Mouse (Mus musculus) inflammation-experienced regulatory T-cells, adult 6 months (primary cell): ENCODE results near the gene Slc9a3r1. TPM values are rescaled to one million over a fixed set of nuclear protein-coding genes. Genes with fewer than 3 reads are reported as not detected.

Experiments used
- ATAC-seq: one replicate; pipeline ENCODE4 v1.8.0; 2017
- polyA plus RNA-seq, 3 experiments: library from polyadenylated mRNA; unstranded; fragments of 100-300 nt; shearing (Covaris generic); gene quantifications; one replicate each; pipeline ENCODE4 v1.2.1; 2017

Slc9a3r1 gene
- 100 to 1,000 TPM; 137 to 172 (median 165) TPM for polyA plus RNA-seq

GRCm38 (mm10) chr11:115162832-115163480 is at the start of gene Slc9a3r1:
Gene Slc9a3r1, plus strand, starts transcription at chr11:115163341.
- ATAC-seq = peak; percentile 89

- ATAC-seq = no peak
Observed at GRCm38 (mm10) chr11:115119409-115119808, 43.7 kb upstream of the Slc9a3r1 start.

- peak; percentile 80 for ATAC-seq
Observed at GRCm38 (mm10) chr11:115128483-115128882, 34.7 kb upstream of the Slc9a3r1 start.

- no peak for ATAC-seq
Observed at GRCm38 (mm10) chr11:115129508-115130126, 33.5 kb upstream of the Slc9a3r1 start.

DNA sequence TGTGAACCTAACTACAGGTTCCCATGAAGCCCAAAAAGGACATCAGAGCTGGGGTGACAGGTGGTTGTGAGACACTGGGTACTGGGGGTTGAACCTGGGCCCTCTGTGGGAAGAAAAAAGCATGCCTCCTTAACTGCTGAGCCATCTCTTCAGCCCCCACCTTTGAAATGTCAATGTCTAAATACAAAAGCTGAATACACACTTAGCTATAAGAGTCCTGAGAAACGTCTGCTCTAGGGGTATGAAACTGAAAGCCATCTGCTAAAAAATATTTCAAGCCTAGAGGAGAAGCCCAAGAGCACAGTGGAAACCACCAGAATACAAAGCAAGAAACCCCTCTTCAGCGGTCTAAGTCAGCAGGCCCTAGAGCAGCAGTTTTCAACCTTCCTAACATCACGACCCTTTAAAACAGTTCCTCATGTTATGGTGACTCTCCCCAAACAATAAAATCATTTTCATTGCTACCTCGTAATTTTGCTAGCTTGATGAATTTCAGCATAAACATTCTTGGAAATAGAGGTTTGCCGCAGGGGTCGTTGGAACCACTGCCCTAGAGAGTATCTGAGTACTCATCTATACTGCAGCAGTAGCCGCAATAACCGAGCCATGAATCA is 31.3 kb upstream of the Slc9a3r1 start:
- peak; percentile 13 for ATAC-seq

DNA sequence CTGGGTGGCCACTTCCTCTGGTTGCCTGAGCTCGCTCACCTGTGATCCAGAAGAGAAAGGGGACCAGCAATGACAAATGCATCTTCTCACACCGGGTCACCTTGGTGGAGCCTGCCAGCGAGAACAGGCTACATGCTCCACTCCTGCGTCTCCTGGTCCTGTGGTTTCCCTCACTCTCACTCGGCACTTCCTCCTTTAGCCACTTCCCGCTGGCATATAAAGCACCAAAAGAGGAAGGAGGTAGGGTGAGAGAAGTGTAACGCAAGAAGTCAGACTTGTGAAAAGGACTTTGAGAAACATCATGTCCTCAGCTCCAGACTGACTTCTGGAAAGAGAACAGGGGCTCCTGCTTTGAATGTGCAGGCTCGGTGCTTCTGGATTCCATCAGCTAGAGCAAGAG is 29.3 kb upstream of the Slc9a3r1 start, which contains the start of gene Cd300lf:
TSS of gene Cd300lf (minus strand) at position 193 of the 400 bp plus-strand sequence.
- ATAC-seq = peak; percentile 41

GRCm38 (mm10) chr11:115138597-115139262 is 24.4 kb upstream of the Slc9a3r1 start:
- ATAC-seq = peak; percentile 78

DNA sequence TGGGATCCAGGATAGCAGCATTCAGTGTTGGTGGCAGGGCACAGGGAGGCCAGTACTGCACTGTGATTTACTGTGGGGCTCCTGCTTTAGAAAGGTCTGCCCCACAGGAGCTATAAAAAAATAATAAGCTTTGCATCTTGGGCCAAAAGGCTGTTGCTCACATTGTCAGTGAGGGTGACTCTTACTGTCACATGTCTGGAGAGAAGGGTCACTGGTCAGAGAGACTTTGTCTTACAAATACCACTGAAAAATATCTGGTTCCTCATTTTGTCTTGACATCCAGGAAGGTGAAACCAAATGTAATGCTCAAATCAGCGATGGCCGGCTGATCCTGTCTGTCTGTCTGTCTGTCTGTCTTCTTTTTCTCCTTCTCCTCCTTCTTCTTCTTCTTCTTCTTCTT is 21.2 kb upstream of the Slc9a3r1 start:
- ATAC-seq = no peak

DNA sequence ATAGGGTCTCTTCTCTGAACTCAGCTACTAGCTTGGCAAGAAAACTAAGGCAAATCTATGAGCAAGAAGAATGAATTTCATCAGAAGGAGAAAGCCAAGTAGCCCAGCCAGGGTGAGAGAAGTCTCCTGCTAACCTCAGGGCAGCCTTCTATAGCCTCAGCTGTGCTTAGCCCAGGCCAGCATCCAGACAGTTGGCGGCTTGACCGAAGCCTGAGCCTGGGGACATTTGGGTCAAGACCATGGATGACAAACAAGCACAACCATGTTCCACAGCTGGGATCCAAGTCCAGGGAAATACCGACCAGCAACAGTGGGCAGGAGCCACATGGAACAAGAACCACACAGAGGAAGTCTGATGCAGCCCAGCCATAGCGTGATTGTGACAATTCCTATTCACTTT is 15.3 kb upstream of the Slc9a3r1 start:
- no peak for ATAC-seq

GRCm38 (mm10) chr11:115150741-115151254 is 12.3 kb upstream of the Slc9a3r1 start:
- peak; percentile 4 for ATAC-seq

DNA sequence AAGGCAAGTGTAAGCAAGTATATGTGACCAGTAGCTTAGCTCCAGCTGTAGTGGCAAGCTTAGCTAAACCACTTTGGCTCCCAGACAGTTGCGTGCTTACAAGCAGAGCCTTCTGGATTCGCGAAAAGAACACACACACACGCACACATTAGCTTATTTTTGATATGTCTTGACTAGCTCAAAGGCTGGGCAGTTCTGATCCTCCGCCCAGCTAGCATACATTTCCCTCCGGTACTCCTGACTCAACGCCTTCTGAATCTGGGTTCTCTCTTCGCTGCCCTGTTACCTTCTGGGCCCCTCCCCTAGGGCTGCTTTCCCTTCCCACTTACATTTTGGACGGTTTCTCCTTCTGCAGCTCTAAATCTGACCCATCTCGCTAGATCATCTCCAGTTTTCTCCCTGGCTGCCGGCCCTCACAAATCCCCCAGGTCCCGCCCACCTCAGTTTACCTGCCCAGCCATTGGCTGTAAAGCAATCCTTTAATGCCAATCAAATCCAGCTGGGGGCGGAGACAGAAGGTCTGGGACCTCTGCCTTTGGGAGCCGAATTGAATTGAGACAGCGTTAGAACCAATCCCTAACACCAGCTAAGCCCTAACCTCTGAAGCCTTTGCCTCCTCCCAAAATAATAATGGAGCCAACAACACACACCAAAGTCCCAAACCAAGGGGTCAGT is 11.2 kb upstream of the Slc9a3r1 start:
- no peak for ATAC-seq

- no peak for ATAC-seq
Observed at GRCm38 (mm10) chr11:115153088-115153487, 10.1 kb upstream of the Slc9a3r1 start.

GRCm38 (mm10) chr11:115153699-115154292 is 9.3 kb upstream of the Slc9a3r1 start:
- ATAC-seq = peak; percentile 78

DNA sequence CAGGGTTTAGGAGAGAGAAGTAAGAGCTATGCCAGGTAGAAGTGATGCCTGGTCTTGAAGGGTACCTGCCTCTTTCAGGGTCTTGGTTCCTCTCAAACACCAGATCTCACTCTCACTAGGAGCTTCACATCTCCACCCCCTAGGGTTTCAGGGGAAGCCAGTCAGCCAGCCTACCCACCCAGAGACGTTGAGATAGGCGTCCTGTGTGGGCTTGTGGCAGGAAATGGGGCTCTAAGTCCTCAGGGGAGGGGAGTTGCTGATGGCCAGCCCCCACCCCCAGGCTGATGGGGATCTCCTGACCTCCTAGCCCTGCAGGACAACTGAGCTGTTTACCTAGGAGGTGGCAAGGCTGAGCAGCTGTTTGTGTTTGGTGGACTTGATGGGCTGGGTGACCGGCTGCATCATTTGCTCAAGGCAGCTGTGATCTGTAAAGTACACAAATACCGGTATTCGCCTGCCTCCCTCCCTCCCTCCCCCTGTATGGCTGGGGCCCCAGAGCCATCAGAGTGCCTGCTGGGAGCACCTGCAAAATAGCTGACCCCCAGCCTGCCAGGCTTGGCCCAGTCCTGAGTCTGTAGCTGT is 8.0 kb upstream of the Slc9a3r1 start:
- ATAC-seq = no peak

DNA sequence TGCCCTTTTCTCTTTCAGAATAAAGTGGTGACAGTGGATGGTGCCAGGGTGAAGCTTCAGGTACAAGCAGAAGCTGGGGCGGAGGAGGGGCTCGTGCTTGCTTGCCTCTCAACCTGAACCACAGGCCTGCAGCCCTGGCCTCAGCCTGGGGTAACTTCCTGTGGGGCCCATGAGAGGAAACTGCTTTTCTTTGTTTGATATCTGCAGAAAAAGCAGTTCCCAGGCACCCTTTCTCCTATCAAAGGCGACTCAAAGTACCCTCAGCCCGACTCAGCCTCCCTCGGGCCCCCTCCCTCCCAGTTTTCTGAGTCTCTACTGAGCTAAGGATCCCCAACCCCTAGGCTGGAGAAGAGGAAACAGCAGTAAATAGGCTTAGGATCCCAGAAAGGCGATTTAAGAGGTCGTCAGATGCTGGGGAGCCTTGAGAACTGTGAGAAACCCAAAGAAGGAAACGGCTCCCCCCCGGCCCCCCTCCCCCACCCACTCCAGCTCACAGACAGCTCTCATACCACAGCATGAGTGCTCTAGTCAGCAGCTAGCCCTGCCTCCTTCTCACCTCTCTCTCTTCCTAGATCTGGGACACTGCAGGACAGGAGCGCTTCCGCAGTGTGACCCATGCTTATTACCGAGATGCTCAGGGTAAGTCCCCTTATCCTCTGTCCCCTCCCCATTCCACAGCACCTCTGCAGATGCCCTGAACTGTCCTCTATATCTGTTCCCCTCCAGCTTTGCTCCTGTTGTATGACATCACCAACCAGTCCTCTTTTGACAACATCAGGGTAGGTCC is 5.0 kb upstream of the Slc9a3r1 start:
- peak; percentile 53 for ATAC-seq

DNA sequence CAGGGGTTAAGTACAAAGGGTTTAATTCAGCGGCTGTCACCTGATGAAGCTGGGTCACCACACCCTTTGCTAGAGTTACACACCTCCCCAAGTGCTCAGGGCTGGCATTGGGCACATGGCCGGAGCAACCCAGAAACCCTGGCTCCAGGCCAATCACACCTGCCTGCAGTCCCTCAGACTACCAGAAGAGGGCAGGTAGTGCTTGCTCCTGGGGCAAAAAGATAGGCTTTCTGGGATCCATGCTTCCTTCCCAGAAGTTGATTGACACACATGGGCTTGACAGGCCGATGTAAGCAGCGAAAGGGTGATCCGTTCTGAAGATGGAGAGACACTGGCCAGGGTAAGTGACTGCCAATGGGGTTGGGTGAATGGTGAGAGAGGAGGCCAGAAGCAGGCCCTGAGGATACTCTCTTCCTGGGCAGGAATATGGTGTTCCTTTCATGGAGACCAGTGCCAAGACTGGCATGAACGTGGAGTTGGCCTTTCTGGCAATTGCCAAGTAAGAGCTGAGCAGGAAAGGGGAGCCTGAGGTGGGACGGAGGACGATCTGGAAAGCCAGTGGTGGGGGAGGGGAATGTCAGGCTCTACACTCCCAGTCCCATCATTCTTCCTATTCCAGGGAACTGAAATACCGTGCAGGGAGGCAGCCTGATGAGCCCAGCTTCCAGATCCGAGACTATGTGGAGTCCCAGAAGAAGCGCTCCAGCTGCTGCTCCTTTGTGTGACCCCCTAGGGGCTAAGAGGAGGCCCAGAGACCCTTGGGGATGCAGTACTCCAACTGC is 2.9 kb upstream of the Slc9a3r1 start:
- ATAC-seq = no peak

DNA sequence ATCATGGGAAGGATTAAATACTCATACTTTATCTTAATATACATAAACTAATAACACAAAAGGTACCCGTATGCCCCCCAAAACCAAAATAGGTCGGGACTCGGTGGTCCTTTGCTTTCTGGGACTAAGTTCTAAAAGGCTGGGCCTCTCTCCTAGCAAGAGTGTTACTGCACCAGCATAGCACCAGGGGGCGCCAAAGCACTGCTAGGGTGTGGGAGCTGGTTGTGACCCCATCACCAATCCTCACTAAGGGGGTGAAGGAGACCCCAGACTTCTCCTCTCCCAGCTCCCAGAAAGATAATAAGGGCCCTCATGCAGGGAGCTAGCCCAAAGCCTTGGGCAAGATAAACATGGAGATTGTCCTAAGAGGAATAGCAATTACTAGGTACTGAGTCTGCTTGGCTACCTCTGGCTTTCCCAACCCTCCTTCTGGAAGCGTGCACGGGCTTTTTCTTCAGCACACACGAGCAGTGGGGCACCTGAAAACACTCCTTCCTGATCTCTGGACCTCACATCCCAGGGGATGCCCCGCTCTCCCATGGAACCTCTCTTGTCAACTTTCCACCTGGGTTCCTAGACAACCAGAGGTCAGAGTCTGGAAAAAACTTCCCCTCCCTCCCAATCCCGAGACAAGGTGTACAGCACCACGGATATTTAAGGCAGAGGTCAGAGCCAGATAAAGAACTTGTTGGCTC is 2.1 kb upstream of the Slc9a3r1 start:
- ATAC-seq = no peak

DNA sequence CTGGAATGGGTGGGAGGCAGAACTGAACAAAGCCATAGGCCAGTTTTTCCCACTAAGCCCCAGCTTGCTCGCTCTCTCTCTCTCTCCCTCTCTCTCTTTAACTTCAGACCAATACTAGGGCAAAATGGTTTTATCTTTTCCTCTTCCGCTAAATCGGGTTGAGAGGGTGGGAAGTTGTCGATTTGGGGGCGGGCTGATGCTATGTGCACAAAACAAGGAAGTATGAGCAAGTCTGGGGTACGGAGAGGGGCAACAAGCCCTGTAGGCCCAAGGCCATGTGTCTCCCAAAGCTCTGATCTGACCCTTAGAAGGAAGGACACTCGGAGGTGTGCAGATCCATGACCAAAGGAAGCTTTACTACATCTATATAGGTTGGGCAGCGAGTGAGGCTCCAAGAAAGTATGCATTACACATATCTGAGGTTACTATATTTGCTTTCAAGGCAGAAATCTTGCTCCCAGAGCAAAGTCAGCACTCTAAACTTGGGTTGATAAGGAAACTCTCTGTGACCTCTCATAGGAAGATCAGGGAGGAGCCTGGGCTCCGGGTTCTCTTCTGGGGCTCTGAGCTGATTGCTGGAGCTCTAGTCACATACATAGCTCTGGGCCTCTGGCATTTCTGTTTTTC is 1.4 kb upstream of the Slc9a3r1 start:
- no peak for ATAC-seq

DNA sequence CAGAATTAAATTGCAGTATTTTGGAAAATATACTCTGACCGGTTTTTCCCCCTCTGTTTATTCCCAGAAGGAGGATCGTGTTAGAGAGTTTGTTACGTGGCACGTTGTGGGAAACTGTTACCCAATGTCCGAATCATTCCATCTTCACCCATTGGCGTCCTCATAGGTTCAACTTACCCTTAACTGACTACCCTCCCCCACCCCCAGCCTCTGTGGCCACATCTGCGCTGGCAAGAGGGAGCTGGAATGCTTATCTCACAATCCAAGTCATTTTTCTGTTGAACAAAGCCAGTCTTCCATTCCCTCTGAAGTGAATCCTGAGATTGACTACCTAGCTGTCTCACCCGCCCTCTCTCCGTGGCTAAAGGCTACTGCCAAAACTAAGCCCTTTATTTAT is 938 bp upstream of the Slc9a3r1 start:
- no peak for ATAC-seq
